Mouse (Mus musculus) midbrain, embryonic 11.5 days (tissue): ENCODE results near the gene Abca6. TPM values are rescaled to one million over a fixed set of nuclear protein-coding genes. Genes with fewer than 3 reads are reported as not detected.

Source experiments
- ATAC-seq: fragments of 200-750 bp; cut with Nextera tagmentation; 2 replicates; pipeline ENCODE4 v1.8.0; 2017; ENCODE audit warnings: moderate TSS enrichment, moderate library complexity; ENCODE audit not compliant: low FRiP score
- DNase-seq: peaks from one replicate; pipeline ENCODE4 v3.0.0; 2015; ENCODE audit warnings: low spot score; ENCODE audit errors: missing footprints
- H3K27ac ChIP-seq: fragments of 300-500 bp; sonication (generic); 2 replicates; pipeline ENCODE4 v1.5.1; 2014; ENCODE audit warnings: low read depth, low read length
- H3K27me3 ChIP-seq: fragments of 300-500 bp; sonication (generic); 2 replicates; pipeline ENCODE4 v1.6.1; 2014; ENCODE audit warnings: mild to moderate bottlenecking, low read length, moderate library complexity, mixed read lengths; ENCODE audit not compliant: control insufficient read depth, insufficient read depth
- H3K36me3 ChIP-seq: fragments of 300-500 bp; sonication (generic); 2 replicates; pipeline ENCODE4 v1.6.1; 2014; ENCODE audit warnings: mild to moderate bottlenecking, low read length, moderate library complexity, mixed read lengths; ENCODE audit not compliant: control insufficient read depth, insufficient read depth
- H3K4me1 ChIP-seq: fragments of 300-500 bp; sonication (generic); 2 replicates; pipeline ENCODE4 v1.6.1; 2014; ENCODE audit warnings: low read length; ENCODE audit not compliant: control insufficient read depth, insufficient read depth
- H3K4me2 ChIP-seq: fragments of 300-500 bp; sonication (generic); 2 replicates; pipeline ENCODE4 v1.6.1; 2014; ENCODE audit warnings: mild to moderate bottlenecking, moderate library complexity
- H3K4me3 ChIP-seq: fragments of 300-500 bp; sonication (generic); 2 replicates; pipeline ENCODE4 v1.5.1; 2014; ENCODE audit warnings: low read depth, low read length
- H3K9ac ChIP-seq: fragments of 300-500 bp; sonication (generic); 2 replicates; pipeline ENCODE4 v1.6.1; 2014; ENCODE audit warnings: low read length
- H3K9me3 ChIP-seq: fragments of 300-500 bp; sonication (generic); 2 replicates; pipeline ENCODE4 v1.6.1; 2016; ENCODE audit warnings: low read length; ENCODE audit not compliant: control insufficient read depth
- WGBS: fragments of 180-500 bp; shearing (Covaris S2); extraction: QIAGEN DNeasy Blood & Tissue Kit; methylation state at CpG from one replicate; pipeline ENCODE4 v1.1.7; 2014; 5-methylcytosine and 5-hydroxymethylcytosine counted together
- polyA plus RNA-seq: library from polyadenylated mRNA; unstranded; fragments of >200 nt; fragmentation: Nextera tagmentation; extraction: Ambion mirVana; gene quantifications from 2 replicates; pipeline ENCODE4 v1.2.1, GENCODE M21; 2014

Gene Abca6
- 0.04 and 0.07 TPM in 2 replicates for polyA plus RNA-seq

DNA sequence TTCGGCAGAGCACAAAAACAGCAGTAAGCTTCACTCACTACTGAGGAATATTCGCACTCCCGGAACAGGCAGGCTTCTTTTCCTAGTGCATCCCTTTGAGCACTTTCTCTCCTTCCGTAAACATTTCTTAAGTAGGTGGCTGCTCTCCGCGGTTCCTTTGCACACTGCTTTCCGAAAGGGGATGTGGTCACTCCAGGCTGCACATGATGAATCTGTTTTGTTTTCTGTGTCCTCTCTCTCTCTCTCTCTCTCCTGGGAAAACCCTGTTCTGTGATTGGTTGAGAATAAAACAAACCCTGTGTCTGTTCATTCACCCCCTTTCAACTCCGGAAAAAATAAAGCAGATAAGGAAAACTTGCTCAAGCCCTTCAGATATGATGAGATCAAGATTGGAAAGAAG is at the start of gene Abca6:
TSS of gene Abca6 (minus strand) at position 243 of the 400 bp plus-strand sequence.
- H3K27ac ChIP-seq: no peak within 1 kb of the TSS
- DNase-seq: peak; percentile 93
- peak within 1 kb of the TSS; percentile 30; the same call in 1 of the 2 replicates for H3K4me2 ChIP-seq
- H3K27me3 ChIP-seq: no peaks in the 10 kb centered on the region
- no peak within 1 kb of the TSS for H3K9ac ChIP-seq
- no peaks in the 10 kb centered on the region for H3K36me3 ChIP-seq
- ATAC-seq: peak; percentile 30; the same call in 1 of the 2 replicates
- no peaks in the 10 kb centered on the region for H3K4me1 ChIP-seq
- WGBS: 17% methylated on average over 8 of the region's 8 CpGs
- H3K9me3 ChIP-seq: no peaks in the 10 kb centered on the region
- H3K4me3 ChIP-seq: no peak within 1 kb of the TSS

DNA sequence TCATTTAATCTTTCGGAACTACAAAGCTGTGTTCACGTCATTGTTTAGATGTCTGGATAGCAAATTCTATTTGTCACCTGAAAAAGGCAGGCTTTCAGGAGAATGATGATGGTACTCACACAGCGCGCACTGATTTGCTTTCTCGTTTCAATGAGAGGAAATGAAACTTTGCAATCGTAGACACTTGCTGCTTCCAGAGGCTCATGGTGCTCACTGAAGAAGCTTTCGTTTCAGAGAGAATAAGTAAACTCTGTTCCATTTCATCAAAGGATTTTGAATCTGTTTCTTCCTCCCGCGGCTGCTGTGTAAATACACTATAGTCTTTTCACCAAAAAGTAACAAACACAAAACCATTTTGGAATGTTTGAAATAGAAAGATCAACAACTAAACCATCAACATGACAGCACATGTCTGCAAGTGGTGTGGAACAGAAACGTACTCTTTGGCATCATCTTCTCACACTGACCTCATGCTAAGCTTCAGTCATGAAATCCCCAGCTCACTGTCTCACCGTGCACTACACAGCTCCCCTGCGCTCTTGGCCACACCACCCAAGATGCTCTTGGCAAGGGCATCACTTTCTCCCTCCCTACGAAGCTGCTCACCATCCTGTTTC is 46.4 kb upstream of the Abca6 start:
- Histone ChIP-seq H3K4me3 (no peak overlapping the region), H3K27ac (no peak overlapping the region), H3K4me1 (0 out of 2 replicates have a peak, but pooled peaks cover 3% of the 10 kb centered on the region)

DNA sequence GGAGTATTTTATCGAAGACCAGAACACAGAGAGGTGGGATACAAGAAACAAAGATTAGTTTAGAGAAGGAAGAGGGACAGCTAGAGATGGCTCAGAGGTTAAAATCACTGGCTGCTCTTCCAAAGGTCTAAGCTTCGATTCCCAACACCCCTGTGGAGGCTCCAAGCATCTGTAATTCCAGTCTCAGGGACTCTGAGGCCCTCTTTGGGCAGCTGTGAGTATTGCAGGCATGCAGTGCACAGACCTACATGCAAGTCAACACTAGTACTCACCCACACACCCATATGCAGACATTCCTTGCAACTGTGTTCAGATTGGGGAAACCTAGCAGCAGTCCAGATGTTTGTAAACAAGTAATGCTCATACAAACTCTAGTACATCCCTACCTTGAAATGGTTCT is 39.0 kb upstream of the Abca6 start:
- Histone ChIP-seq H3K27me3 (no peaks in the 10 kb centered on the region), H3K9me3 (no peaks in the 10 kb centered on the region), H3K4me2 (no peak overlapping the region), H3K27ac (no peak overlapping the region), H3K4me3 (no peak overlapping the region), H3K36me3 (no peaks in the 10 kb centered on the region), H3K9ac (no peak overlapping the region), H3K4me1 (no peaks in the 10 kb centered on the region)
- ATAC-seq (no peak), DNase-seq (peak; percentile 85)
- 79% methylated on average over 2 of the region's 2 CpGs for WGBS

More for the DNA sequence above, 46.4 kb upstream of the Abca6 start:
- H3K9me3 ChIP-seq: no peaks in the 10 kb centered on the region
- no peak overlapping the region for H3K9ac ChIP-seq
- DNase-seq: peak; percentile 57
- no peaks in the 10 kb centered on the region for H3K27me3 ChIP-seq
- H3K4me2 ChIP-seq: no peak overlapping the region
- WGBS: 76% methylated on average over 13 of the region's 13 CpGs
- H3K36me3 ChIP-seq: no peaks in the 10 kb centered on the region
- ATAC-seq: no peak

DNA sequence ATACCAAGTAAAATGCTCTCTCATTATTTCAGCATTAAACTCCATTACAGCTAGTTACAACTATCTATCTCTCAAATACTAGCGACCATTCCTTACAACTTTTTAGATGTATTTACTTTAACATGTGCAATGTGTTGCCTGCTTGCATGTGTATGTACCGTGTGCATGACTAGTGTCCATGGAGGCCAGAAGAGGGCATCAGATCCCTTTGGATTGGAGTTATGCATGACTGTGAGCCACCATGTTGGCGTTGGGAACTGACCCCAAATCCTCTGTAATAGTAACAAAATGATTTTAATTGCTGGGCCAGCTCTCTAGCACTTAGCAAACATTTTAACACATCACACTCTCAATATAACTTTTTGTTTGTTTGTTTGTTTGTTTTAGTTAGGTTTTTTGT is 36.8 kb upstream of the Abca6 start:
- ATAC-seq: no peak
- Histone ChIP-seq H3K27me3 (no peaks in the 10 kb centered on the region), H3K4me1 (no peaks in the 10 kb centered on the region), H3K9me3 (no peaks in the 10 kb centered on the region), H3K27ac (no peak overlapping the region), H3K36me3 (no peaks in the 10 kb centered on the region), H3K4me2 (no peak overlapping the region), H3K9ac (no peak overlapping the region), H3K4me3 (no peak overlapping the region)
- 79% methylated on average over 3 of the region's 3 CpGs for WGBS
- no peak for DNase-seq

DNA sequence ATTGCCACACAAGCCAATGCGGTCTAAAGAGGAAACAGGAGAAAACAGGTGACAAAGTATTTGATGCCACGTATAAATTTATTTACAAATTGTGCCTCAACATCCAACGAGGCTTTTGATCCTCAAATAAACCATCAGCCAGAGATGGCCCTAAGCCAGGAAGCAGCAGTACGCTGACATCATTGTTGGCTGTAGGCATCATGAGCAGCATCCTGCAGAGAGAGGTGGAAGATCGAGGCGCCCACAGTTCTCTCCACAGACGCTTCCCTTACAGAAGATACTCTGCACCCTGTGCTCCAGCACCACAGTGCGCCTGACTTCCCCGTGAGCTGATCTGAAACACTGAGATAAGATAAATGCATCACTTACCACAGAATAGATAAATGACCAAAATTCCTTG is 36.1 kb upstream of the Abca6 start:
- Histone ChIP-seq H3K4me2 (no peak overlapping the region), H3K9ac (no peak overlapping the region), H3K36me3 (no peaks in the 10 kb centered on the region), H3K4me3 (no peak overlapping the region), H3K4me1 (no peaks in the 10 kb centered on the region), H3K27me3 (no peaks in the 10 kb centered on the region), H3K9me3 (no peaks in the 10 kb centered on the region), H3K27ac (no peak overlapping the region)
- ATAC-seq: no peak
- no peak for DNase-seq
- WGBS: 81% methylated on average over 9 of the region's 9 CpGs

DNA sequence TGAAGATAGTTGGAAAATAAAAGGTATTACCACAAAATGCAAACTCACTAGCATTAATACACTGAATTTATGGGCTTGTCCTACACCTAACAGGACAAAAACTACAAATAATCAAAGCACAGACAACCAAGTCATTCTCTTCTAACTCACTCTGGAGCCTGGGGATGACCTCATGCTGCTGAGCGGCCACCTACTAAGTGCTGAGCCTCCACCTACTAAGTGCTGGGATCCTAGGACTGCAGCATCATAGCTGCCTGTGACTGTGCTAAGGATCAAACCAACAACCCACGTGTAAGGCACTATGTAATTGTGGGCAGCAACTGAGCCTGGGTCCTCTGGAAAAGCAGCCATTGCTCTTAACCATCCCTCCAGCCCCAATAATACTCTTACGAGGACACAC is 34.8 kb upstream of the Abca6 start:
- Histone ChIP-seq H3K4me3 (no peak overlapping the region), H3K27me3 (no peaks in the 10 kb centered on the region), H3K36me3 (no peaks in the 10 kb centered on the region), H3K9me3 (no peaks in the 10 kb centered on the region), H3K4me1 (no peaks in the 10 kb centered on the region), H3K9ac (no peak overlapping the region), H3K4me2 (no peak overlapping the region), H3K27ac (no peak overlapping the region)
- ATAC-seq (no peak), DNase-seq (no peak)
- 85% methylated on average over 3 of the region's 3 CpGs for WGBS

DNA sequence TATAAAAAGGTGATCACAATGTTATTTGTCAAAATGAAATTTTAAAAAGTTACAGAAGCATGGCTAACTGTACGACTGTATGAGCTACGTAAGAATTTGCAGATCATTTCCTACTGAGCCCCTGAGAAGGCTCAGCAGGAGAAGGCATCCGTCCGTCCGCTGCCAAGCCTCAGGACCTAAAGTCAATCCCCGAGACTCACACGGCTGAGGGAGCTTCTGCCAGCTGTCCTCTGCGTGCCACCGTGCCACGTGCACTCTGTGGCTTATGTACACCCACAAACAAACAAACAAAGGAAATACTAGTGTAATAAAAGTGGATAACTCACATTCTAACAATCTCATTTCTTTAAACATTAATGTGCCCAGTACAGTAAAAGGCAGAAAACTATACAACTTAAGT is 33.3 kb upstream of the Abca6 start:
- no peak for DNase-seq
- Histone ChIP-seq H3K27me3 (no peaks in the 10 kb centered on the region), H3K4me1 (no peaks in the 10 kb centered on the region), H3K27ac (no peak overlapping the region), H3K4me2 (no peak overlapping the region), H3K36me3 (no peaks in the 10 kb centered on the region), H3K9ac (no peak overlapping the region), H3K9me3 (no peaks in the 10 kb centered on the region), H3K4me3 (no peak overlapping the region)
- WGBS: 70% methylated on average over 10 of the region's 10 CpGs
- ATAC-seq: no peak

DNA sequence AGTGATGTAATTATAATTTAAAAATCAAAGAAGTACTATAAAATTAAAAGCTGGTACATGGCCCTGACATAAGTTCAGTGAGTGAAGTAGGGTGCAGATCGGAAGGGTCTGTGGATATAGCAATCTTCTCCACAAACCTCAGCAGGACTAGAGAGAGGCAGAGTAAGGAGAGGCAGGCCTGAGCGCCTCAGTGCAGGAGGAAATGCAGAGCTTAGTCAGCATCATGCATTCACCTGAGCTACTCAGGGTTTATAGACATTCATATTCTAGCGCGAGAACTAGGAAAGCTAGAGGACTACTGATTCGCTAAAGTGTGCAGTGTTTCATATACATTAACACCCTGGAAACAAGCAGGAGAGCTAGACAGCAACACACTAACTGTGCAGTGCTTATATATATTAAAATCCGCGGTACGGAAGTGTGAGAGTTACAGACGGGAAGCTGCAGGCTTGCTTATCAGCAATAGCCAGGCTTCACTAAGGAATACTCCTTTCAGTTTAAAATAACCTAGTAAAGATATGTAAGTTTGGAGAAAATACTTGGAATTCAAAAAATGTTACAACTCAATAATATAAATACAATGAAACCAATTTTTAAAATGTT is 32.7 kb upstream of the Abca6 start:
- Histone ChIP-seq H3K27me3 (no peaks in the 10 kb centered on the region), H3K4me2 (no peak overlapping the region), H3K27ac (no peak overlapping the region), H3K4me3 (no peak overlapping the region), H3K4me1 (no peaks in the 10 kb centered on the region), H3K9me3 (no peaks in the 10 kb centered on the region), H3K9ac (no peak overlapping the region), H3K36me3 (no peaks in the 10 kb centered on the region)
- ATAC-seq (no peak), DNase-seq (no peak)
- 92% methylated on average over 9 of the region's 9 CpGs for WGBS

GRCm38 (mm10) chr11:110274794-110275193 is 23.2 kb upstream of the Abca6 start:
- ATAC-seq (no peak), DNase-seq (no peak)
- Histone ChIP-seq H3K4me1 (no peaks in the 10 kb centered on the region), H3K4me3 (no peak overlapping the region), H3K9me3 (no peaks in the 10 kb centered on the region), H3K27ac (no peak overlapping the region), H3K9ac (no peak overlapping the region), H3K4me2 (no peak overlapping the region), H3K36me3 (no peaks in the 10 kb centered on the region), H3K27me3 (no peaks in the 10 kb centered on the region)
- WGBS: 72% methylated on average over 3 of the region's 3 CpGs
